Mouse (Mus musculus): Measurements from ENCODE around the gene Prr23a1.
"Not testable (repeated sequence)": the region's sequence is repeated elsewhere in the genome, so short reads cannot be mapped to it uniquely, and the experiment has no call there.

Prr23a1 gene

GRCm38 (mm10) chr9:98842117-98842516 lies at the start of gene Prr23a1:
TSS of gene Prr23a1 (plus strand) at chr9:98842503.
- no peak for DNase-seq

GRCm38 (mm10) chr9:98799021-98799420 lies 43.3 kb upstream of the Prr23a1 start:
- no peak for DNase-seq

GRCm38 (mm10) chr9:98803971-98804370 lies 38.3 kb upstream of the Prr23a1 start:
- DNase-seq: no peak

GRCm38 (mm10) chr9:98805511-98805910 lies 36.8 kb upstream of the Prr23a1 start:
- no peak for DNase-seq

- DNase-seq: no peak
Measured at GRCm38 (mm10) chr9:98805934-98806333, 36.4 kb upstream of the Prr23a1 start.

GRCm38 (mm10) chr9:98807631-98808030 lies 34.7 kb upstream of the Prr23a1 start:
- DNase-seq: no peak

GRCm38 (mm10) chr9:98809526-98809925 lies 32.8 kb upstream of the Prr23a1 start:
- DNase-seq: not testable (repeated sequence)

GRCm38 (mm10) chr9:98816066-98816465 lies 26.2 kb upstream of the Prr23a1 start:
- no peak for DNase-seq

- DNase-seq: no peak
Measured at GRCm38 (mm10) chr9:98817592-98817991, 24.7 kb upstream of the Prr23a1 start.

- DNase-seq: no peak
Measured at GRCm38 (mm10) chr9:98818971-98819370, 23.3 kb upstream of the Prr23a1 start.

GRCm38 (mm10) chr9:98819481-98819880 lies 22.8 kb upstream of the Prr23a1 start:
- DNase-seq: no peak

GRCm38 (mm10) chr9:98820461-98820860 lies 21.8 kb upstream of the Prr23a1 start:
- DNase-seq: no peak

- no peak for DNase-seq
Measured at GRCm38 (mm10) chr9:98821067-98821466, 21.2 kb upstream of the Prr23a1 start.

- DNase-seq: no peak
Measured at GRCm38 (mm10) chr9:98823805-98824204, 18.5 kb upstream of the Prr23a1 start.

- no peak for DNase-seq
Measured at GRCm38 (mm10) chr9:98829508-98829907, 12.8 kb upstream of the Prr23a1 start.

GRCm38 (mm10) chr9:98837537-98838074 lies 4.7 kb upstream of the Prr23a1 start:
- DNase-seq: no peak

GRCm38 (mm10) chr9:98856210-98856609 lies 13.9 kb downstream of the Prr23a1 start, which contains the start of gene Prr23a2:
TSS of gene Prr23a2 (plus strand) at chr9:98856494.
- DNase-seq: no peak

GRCm38 (mm10) chr9:98863463-98863862 lies 21.2 kb downstream of the Prr23a1 start:
- DNase-seq: no peak

- DNase-seq: no peak
Measured at GRCm38 (mm10) chr9:98864571-98864970, 22.3 kb downstream of the Prr23a1 start, which contains the start of gene Prr23a3. TSS of gene Prr23a3 (plus strand) at chr9:98864767.

All from cerebellum, adult 9-11 months (tissue).